9 mouse cellular contexts compared by ENCODE assay signal in the genomic region with DNA sequence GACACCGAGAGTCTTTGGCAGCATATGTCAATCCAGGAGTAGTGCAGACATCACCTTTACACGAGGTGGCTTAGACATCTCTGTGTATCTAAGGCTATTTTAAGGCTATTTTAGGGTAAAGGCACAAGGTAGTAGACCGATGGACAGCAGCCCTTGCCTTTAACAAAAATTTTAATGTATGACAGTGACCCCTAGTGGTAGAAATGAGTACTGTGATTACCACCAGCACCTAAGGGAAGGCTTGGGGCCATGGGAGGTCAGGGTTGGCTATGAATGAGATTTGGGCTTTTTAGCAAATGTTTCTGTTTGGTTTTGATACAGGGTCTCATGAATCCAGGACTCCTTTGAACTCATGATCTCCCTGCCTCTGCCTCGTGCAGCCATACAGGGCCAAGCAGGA. TPM values are rescaled to one million over a fixed set of nuclear protein-coding genes. Genes with fewer than 3 reads are reported as not detected.
A peak's percentile ranks its signal among the peaks of the same experiment; 100 is the strongest.
DNase-seq lines count a peak whose midpoint lies in the region; ATAC-seq and TF ChIP-seq lines count a peak whose summit lies in the region.
"Had no signal": no experiment of that assay in that cellular context is flagged by ENCODE, and none has a peak within 500 bp of the region (broad histone marks: within the 10 kb centered on the region; RNA-seq: fewer than 3 reads in every experiment).

No protein-coding gene starts in this region.

- peak; percentile 93 for TF ChIP-seq CTCF in left cerebral cortex, adult 2 months (IDR thresholded peaks at IDR 0.05)
- peak; percentile 70 for TF ChIP-seq CTCF in G1E (IDR thresholded peaks at IDR 0.05; ENCODE audit: low read depth, low read length)

- ATAC-seq in G1E (ENCODE audit: extremely low read depth, insufficient number of reproducible peaks, low FRiP score, poor library complexity, severe bottlenecking) = peak; percentile 57; the same call in 1 of the 2 replicates
- ATAC-seq in midbrain, embryonic 14.5 days (ENCODE audit: low FRiP score, low TSS enrichment) = 0 out of 2 replicates have a peak, but pooled peaks have one; percentile 13

- H3K27me3 ChIP-seq in G1E (ENCODE audit: insufficient read depth, low read length) = peaks cover 14% of the 10 kb centered on the region
- no peaks in the 10 kb centered on the region for H3K27me3 ChIP-seq in midbrain, embryonic 14.5 days (ENCODE audit: control insufficient read depth, insufficient read depth, low read length)

- H3K4me3 ChIP-seq in left cerebral cortex, adult 2 months = no peak overlapping the region
- no peak overlapping the region for H3K4me3 ChIP-seq in G1E (ENCODE audit: low read depth, low read length)
- no peak overlapping the region for H3K4me3 ChIP-seq in midbrain, embryonic 14.5 days (replicated peaks; ENCODE audit: low read depth, low read length)
- H3K4me3 ChIP-seq: megakaryocyte, embryonic 14.5 days had no signal

- WGBS in midbrain, embryonic 14.5 days = 27% methylated on average over 4 of the region's 4 CpGs

- H3K9me3 ChIP-seq in G1E (replicated peaks) = no peaks in the 10 kb centered on the region
- H3K9me3 ChIP-seq in midbrain, embryonic 14.5 days (ENCODE audit: control insufficient read depth, low read length) = no peaks in the 10 kb centered on the region

- no peak overlapping the region for H3K9ac ChIP-seq in midbrain, embryonic 14.5 days (replicated peaks; ENCODE audit: low read length)

- intact Hi-C loops in left cerebral cortex, adult 2 months (cut with DNase I) = loop anchor here (2.0 kb wide), 1 partner anchor 52 kb away; no protein-coding TSS in a partner anchor
- intact Hi-C loops in left cerebral cortex, postnatal 4 days (cut with DNase I) = no loop called here
- intact Hi-C loops in heart, postnatal 10 days (cut with DNase I) = loop anchor here (1.0 to 5.0 kb wide), 2 partner anchors 52 to 107 kb away; a partner anchor contains a TSS

- peaks cover 65% of the 10 kb centered on the region for H3K4me1 ChIP-seq in G1E (ENCODE audit: insufficient read depth, low read depth, low read length)
- H3K4me1 ChIP-seq in midbrain, embryonic 14.5 days (ENCODE audit: control insufficient read depth, insufficient read depth, low read length) = no peaks in the 10 kb centered on the region

- H3K27ac ChIP-seq in left cerebral cortex, adult 2 months = peak overlapping the region; percentile 47; the same call in 1 of the 2 replicates
- no peak overlapping the region for H3K27ac ChIP-seq in midbrain, embryonic 14.5 days (replicated peaks; ENCODE audit: low read depth, low read length)

- no peaks in the 10 kb centered on the region for H3K36me3 ChIP-seq in G1E (replicated peaks)
- H3K36me3 ChIP-seq in midbrain, embryonic 14.5 days (ENCODE audit: control insufficient read depth, insufficient read depth, low read length) = peaks cover 77% of the 10 kb centered on the region

- H3K4me2 ChIP-seq in midbrain, embryonic 14.5 days (ENCODE audit: low read length) = no peak overlapping the region

- DNase-seq in left cerebral cortex, adult 2 months (ENCODE audit: extremely low spot score in 1 of 2, low spot score in 2 of 2) = no peak
- no peak for DNase-seq in left cerebral cortex, postnatal 4 days
- DNase-seq in G1E (ENCODE audit: low spot score) = peak; percentile 67
- DNase-seq in cerebellum, postnatal 25 days = peak; percentile 49 to 60
- DNase-seq in heart, postnatal 10 days = peak; percentile 75 to 87
- DNase-seq in layer of hippocampus, adult 9-10 months (ENCODE audit: low spot score) = peak; percentile 67
- DNase-seq in midbrain, embryonic 14.5 days = peak; percentile 85
- DNase-seq in gastrocnemius, adult 8-10 months (ENCODE audit: low spot score in 2 of 2) = no peak

RNA-seq across cellular contexts. Expression of a gene that starts 17.5 kb away (rescaled TPM):
- 100 to 1,000 TPM; 113 to 115 TPM for total RNA-seq in left cerebral cortex, adult 2 months (2021)
- 10 to 100 TPM; 23.8 to 25.0 TPM for total RNA-seq in left cerebral cortex, postnatal 4 days (2021)
- total RNA-seq in G1E (2014; fragmentation: Nextera tagmentation) (136 and 141 TPM in 2 replicates), G1E (2017) (126 and 133 TPM in 2 replicates)
- polyA plus RNA-seq in G1E (2012) = 130 and 151 TPM in 2 replicates
- total RNA-seq in heart, postnatal 10 days (2021) = 10 to 100 TPM; 26.4 to 28.7 TPM
- 12.5 and 14.6 TPM in 2 replicates for polyA plus RNA-seq in midbrain, embryonic 14.5 days (2014; fragmentation: Nextera tagmentation; extraction: Ambion mirVana)
- total RNA-seq in gastrocnemius, adult 8-10 months (2022) = 1 to 10 TPM; 7.6 to 8.8 (median 8.4) TPM

RNA-seq across cellular contexts. Expression of a gene that starts 33.4 kb away (rescaled TPM):
- 100 to 1,000 TPM; 207 to 223 TPM for total RNA-seq in left cerebral cortex, adult 2 months (2021)
- 100 to 1,000 TPM; 184 to 207 TPM for total RNA-seq in left cerebral cortex, postnatal 4 days (2021)
- total RNA-seq in G1E (2014; fragmentation: Nextera tagmentation) = 318 and 360 TPM in 2 replicates
- total RNA-seq in G1E (2017) = 95.8 and 125 TPM in 2 replicates
- polyA plus RNA-seq in G1E (2012) = 213 and 260 TPM in 2 replicates
- 10 to 100 TPM; 48.4 to 52.2 TPM for total RNA-seq in heart, postnatal 10 days (2021)
- polyA plus RNA-seq in midbrain, embryonic 14.5 days (2014; fragmentation: Nextera tagmentation; extraction: Ambion mirVana) = 219 and 244 TPM in 2 replicates
- total RNA-seq in gastrocnemius, adult 8-10 months (2022) = 10 to 100 TPM; 22.1 to 27.1 (median 23.2) TPM

RNA-seq across cellular contexts. Expression of a gene that starts 34.3 kb away (rescaled TPM):
- 1,000 to 10,000 TPM; 1,016 to 1,023 TPM for total RNA-seq in left cerebral cortex, adult 2 months (2021)
- 100 to 1,000 TPM; 291 to 312 TPM for total RNA-seq in left cerebral cortex, postnatal 4 days (2021)
- 0.10 TPM in 1 of 2 replicates, not detected in the other for total RNA-seq in G1E (2014; fragmentation: Nextera tagmentation)
- 0.11 and 0.17 TPM in 2 replicates for total RNA-seq in G1E (2017)
- 0.04 and 0.22 TPM in 2 replicates for polyA plus RNA-seq in G1E (2012)
- under 1 TPM; 0.42 to 0.89 TPM for total RNA-seq in heart, postnatal 10 days (2021)
- 75.3 and 94.7 TPM in 2 replicates for polyA plus RNA-seq in midbrain, embryonic 14.5 days (2014; fragmentation: Nextera tagmentation; extraction: Ambion mirVana)
- under 1 TPM; 0.22 to 0.36 (median 0.29) TPM for total RNA-seq in gastrocnemius, adult 8-10 months (2022)

RNA-seq across cellular contexts. Expression of a gene that starts 37.3 kb away (rescaled TPM):
- 100 to 1,000 TPM; 254 to 259 TPM for total RNA-seq in left cerebral cortex, adult 2 months (2021)
- total RNA-seq in left cerebral cortex, postnatal 4 days (2021) = 100 to 1,000 TPM; 298 to 302 TPM
- total RNA-seq in G1E (2014; fragmentation: Nextera tagmentation) (135 TPM in 2 replicates), G1E (2017) (139 and 154 TPM in 2 replicates)
- 161 and 175 TPM in 2 replicates for polyA plus RNA-seq in G1E (2012)
- 100 to 1,000 TPM; 166 to 167 TPM for total RNA-seq in heart, postnatal 10 days (2021)
- 295 and 323 TPM in 2 replicates for polyA plus RNA-seq in midbrain, embryonic 14.5 days (2014; fragmentation: Nextera tagmentation; extraction: Ambion mirVana)
- 100 to 1,000 TPM in 2 of 4 experiments, 10 to 100 TPM in 2; 89.1 to 101 (median 99.3) TPM for total RNA-seq in gastrocnemius, adult 8-10 months (2022)

RNA-seq across cellular contexts. Expression of a gene that starts 39.0 kb away (rescaled TPM):
- total RNA-seq in left cerebral cortex, adult 2 months (2021) = 100 to 1,000 TPM; 198 to 208 TPM
- 10 to 100 TPM; 70.5 to 75.6 TPM for total RNA-seq in left cerebral cortex, postnatal 4 days (2021)
- total RNA-seq in G1E (2014; fragmentation: Nextera tagmentation) (49.0 and 70.1 TPM in 2 replicates), G1E (2017) (43.0 and 51.4 TPM in 2 replicates)
- 98.4 and 120 TPM in 2 replicates for polyA plus RNA-seq in G1E (2012)
- 10 to 100 TPM; 20.8 to 21.0 TPM for total RNA-seq in heart, postnatal 10 days (2021)
- 19.0 and 19.6 TPM in 2 replicates for polyA plus RNA-seq in midbrain, embryonic 14.5 days (2014; fragmentation: Nextera tagmentation; extraction: Ambion mirVana)
- 10 to 100 TPM in 1 of 4 experiments, 1 to 10 TPM in 3; 7.1 to 12.1 (median 9.0) TPM for total RNA-seq in gastrocnemius, adult 8-10 months (2022)

Comparison
In these comparisons a context has a peak if more than half of its experiments do, and no peak if none do; other contexts are left out.
1. DNase-seq: peak in G1E (single experiment), cerebellum, postnatal 25 days (2 of 2), heart, postnatal 10 days (2 of 2), layer of hippocampus, adult 9-10 months (single experiment) and midbrain, embryonic 14.5 days (single experiment); none in left cerebral cortex, adult 2 months (0 of 2), left cerebral cortex, postnatal 4 days (single experiment) and gastrocnemius, adult 8-10 months (0 of 2).
2. RNA of a gene that starts 34.3 kb away (total RNA-seq): 1,016 to 1,023 TPM in left cerebral cortex, adult 2 months and 291 to 312 TPM in left cerebral cortex, postnatal 4 days; 0.42 to 0.89 TPM in heart, postnatal 10 days, 0.22 to 0.36 TPM in gastrocnemius, adult 8-10 months and 0.10 to 0.17 TPM in G1E; every median in the first group is over 100 times any median in the second.